Mouse (Mus musculus) testis, postnatal 10 days (tissue): ENCODE measurements at regions not wholly inside any gene's neighbourhood (a gene's known extent, or its start where the extent isn't known, plus 50 kb on each side); places are given as distances from the start of the nearest gene placed in this dataset.

Experiments used
- DNase-seq: peaks from one replicate; pipeline ENCODE4 v3.0.0; 2021; ENCODE audit warnings: low spot score

- no peak for DNase-seq
Measured at GRCm38 (mm10) chr6:76697146-76697891, 199.7 kb upstream of the Gm9008 start.

- DNase-seq: peak; percentile 36
Measured at GRCm38 (mm10) chr6:76688831-76689230, 191.2 kb upstream of the Gm9008 start.

DNA sequence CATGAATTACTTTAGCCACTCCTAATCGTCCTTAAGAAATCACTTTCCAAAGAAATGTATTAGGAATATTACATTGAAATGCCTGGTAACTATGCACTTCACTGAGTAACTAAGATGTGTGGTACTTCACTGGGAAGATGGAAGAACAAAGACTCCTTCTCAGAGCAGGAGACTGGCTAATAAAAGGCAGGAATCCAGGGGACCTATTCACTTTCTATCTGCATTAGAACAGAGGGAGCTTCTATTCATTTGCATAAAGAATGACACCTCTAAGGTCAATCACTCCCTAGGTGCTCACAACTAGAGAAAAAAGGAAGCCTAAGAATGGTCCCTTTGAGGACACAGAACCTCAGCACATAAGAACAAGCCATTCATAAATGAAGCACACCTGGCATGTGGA is 142.0 kb upstream of the Gm9008 start:
- no peak for DNase-seq

DNA sequence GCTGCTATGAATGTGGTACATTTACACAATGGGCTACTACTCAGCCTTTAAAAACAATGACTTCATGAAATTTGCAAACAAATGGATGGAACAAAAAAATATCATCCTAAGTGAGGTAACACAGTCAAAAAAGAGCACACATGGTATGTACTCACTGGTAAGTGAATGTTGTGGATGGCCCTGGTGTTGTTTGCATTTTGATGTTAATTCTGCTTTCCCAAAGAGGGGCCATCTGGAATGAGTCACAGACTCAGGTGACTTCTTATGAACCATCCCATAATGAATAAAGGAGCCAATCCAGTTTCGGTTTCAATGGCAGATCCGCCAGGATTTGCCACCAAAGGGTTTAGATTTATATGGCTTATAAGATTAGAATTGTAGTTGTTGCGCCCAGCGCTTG is 130.8 kb upstream of the Gm9008 start:
- no peak for DNase-seq

DNA sequence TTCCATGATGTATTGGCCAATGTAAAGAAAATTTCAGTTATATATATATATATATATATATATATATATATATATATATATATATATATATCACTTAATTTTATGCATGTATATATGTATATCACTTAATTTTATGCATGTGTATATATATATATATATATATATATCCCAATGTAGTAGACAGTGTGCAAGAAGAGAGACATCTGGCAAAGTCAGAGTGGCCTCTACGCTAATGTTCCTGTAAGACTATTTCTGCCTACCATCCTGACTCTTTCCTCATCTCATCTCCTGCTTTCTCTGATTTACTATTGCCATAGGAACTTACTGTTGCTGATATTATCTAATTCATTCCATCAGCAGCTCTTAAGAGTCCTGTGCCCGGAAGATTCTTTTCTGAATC is 123.9 kb upstream of the Gm9008 start:
- DNase-seq: no peak

GRCm38 (mm10) chr6:76620754-76621204 is 123.2 kb upstream of the Gm9008 start:
- no peak for DNase-seq
